Mouse (Mus musculus): ENCODE data around the gene Atg10.
"Not testable (repeated sequence)": the region's sequence is repeated elsewhere in the genome, so short reads cannot be mapped to it uniquely, and the experiment has no call there.

The Atg10 gene

GRCm38 (mm10) chr13:90928266-90928665 lies 295.5 kb downstream of the Atg10 start:
- not testable (repeated sequence) for DNase-seq

GRCm38 (mm10) chr13:90926938-90927633 lies 296.7 kb downstream of the Atg10 start:
- DNase-seq = no peak

- no peak for DNase-seq
These were observed 297.5 kb downstream of the Atg10 start for GRCm38 (mm10) chr13:90926125-90926765.

GRCm38 (mm10) chr13:90925191-90925590 lies 298.6 kb downstream of the Atg10 start:
- no peak for DNase-seq

- no peak for DNase-seq
These were observed 299.7 kb downstream of the Atg10 start for GRCm38 (mm10) chr13:90924072-90924471.

GRCm38 (mm10) chr13:90923617-90924016 lies 300.2 kb downstream of the Atg10 start:
- not testable (repeated sequence) for DNase-seq

- DNase-seq = peak; percentile 96
These were observed 300.8 kb downstream of the Atg10 start, which contains the start of gene Rps23 for GRCm38 (mm10) chr13:90922751-90923612. Gene Rps23, plus strand, starts transcription at chr13:90922958.

GRCm38 (mm10) chr13:90914721-90915120 lies 309.0 kb downstream of the Atg10 start:
- no peak for DNase-seq

- no peak for DNase-seq
These were observed 310.0 kb downstream of the Atg10 start for GRCm38 (mm10) chr13:90913675-90914192.

- no peak for DNase-seq
These were observed 310.8 kb downstream of the Atg10 start for GRCm38 (mm10) chr13:90912760-90913674.

- DNase-seq = no peak
These were observed 316.4 kb downstream of the Atg10 start for GRCm38 (mm10) chr13:90907376-90907775.

- no peak for DNase-seq
These were observed 318.6 kb downstream of the Atg10 start, which contains the start of gene Atp6ap1l for GRCm38 (mm10) chr13:90905176-90905575. Gene Atp6ap1l, minus strand, starts transcription at chr13:90905355.

GRCm38 (mm10) chr13:90896821-90897220 lies 326.9 kb downstream of the Atg10 start:
- no peak for DNase-seq

- DNase-seq = no peak
These were observed 327.7 kb downstream of the Atg10 start for GRCm38 (mm10) chr13:90896098-90896497.

- no peak for DNase-seq
These were observed 328.9 kb downstream of the Atg10 start for GRCm38 (mm10) chr13:90894819-90895218.

GRCm38 (mm10) chr13:90890111-90890510 lies 333.7 kb downstream of the Atg10 start:
- DNase-seq = no peak

- peak; percentile 76 for DNase-seq
These were observed 337.2 kb downstream of the Atg10 start for GRCm38 (mm10) chr13:90886568-90886983.

- peak; percentile 31 for DNase-seq
These were observed 337.8 kb downstream of the Atg10 start for GRCm38 (mm10) chr13:90885856-90886532.

Measured in liver (tissue).